Mouse (Mus musculus): ENCODE measurements around the gene Ppox. TPM values are rescaled to one million over a fixed set of nuclear protein-coding genes. Genes with fewer than 3 reads are reported as not detected.
A peak's percentile ranks its signal among the peaks of the same experiment; 100 is the strongest.

The Ppox gene
- polyA plus RNA-seq, 1 experiment: 9.0 TPM

- Histone ChIP-seq H3K4me3 (ENCODE audit: insufficient read depth, poor library complexity, severe bottlenecking) (no peak overlapping the region), H3K27me3 (ENCODE audit: control insufficient read depth, insufficient read depth, insufficient read length) (no peaks in the 10 kb centered on the region), H3K79me3 (ENCODE audit: low read depth) (no peaks in the 10 kb centered on the region), H3K36me3 (ENCODE audit: control insufficient read depth, insufficient read depth) (no peaks in the 10 kb centered on the region), H3K79me2 (ENCODE audit: control insufficient read depth, insufficient read depth) (peaks cover 14% of the 10 kb centered on the region), H3ac (ENCODE audit: control insufficient read depth, insufficient read length, low read depth) (no peak overlapping the region)
- TF ChIP-seq CEBPB (IDR thresholded peaks at IDR 0.05; ENCODE audit: low read depth) (no peak), FOSL1 (IDR thresholded peaks at IDR 0.05; ENCODE audit: insufficient read depth, low read length, poor library complexity, severe bottlenecking) (no peak), MYOD1 (IDR thresholded peaks at IDR 0.05; ENCODE audit: control insufficient read depth, insufficient read length, low read depth) (no peak), CTCF (IDR thresholded peaks at IDR 0.05; ENCODE audit: control insufficient read depth, insufficient read depth, insufficient read length) (no peak), MYOG (IDR thresholded peaks at IDR 0.05; ENCODE audit: control insufficient read depth, extremely low read depth, insufficient read length) (no peak), MAX (IDR thresholded peaks at IDR 0.05) (no peak), USF1 (IDR thresholded peaks at IDR 0.05; ENCODE audit: low read depth) (no peak)
Observed at GRCm38 (mm10) chr1:171268341-171268740, 12.6 kb downstream of the Ppox start.

DNA sequence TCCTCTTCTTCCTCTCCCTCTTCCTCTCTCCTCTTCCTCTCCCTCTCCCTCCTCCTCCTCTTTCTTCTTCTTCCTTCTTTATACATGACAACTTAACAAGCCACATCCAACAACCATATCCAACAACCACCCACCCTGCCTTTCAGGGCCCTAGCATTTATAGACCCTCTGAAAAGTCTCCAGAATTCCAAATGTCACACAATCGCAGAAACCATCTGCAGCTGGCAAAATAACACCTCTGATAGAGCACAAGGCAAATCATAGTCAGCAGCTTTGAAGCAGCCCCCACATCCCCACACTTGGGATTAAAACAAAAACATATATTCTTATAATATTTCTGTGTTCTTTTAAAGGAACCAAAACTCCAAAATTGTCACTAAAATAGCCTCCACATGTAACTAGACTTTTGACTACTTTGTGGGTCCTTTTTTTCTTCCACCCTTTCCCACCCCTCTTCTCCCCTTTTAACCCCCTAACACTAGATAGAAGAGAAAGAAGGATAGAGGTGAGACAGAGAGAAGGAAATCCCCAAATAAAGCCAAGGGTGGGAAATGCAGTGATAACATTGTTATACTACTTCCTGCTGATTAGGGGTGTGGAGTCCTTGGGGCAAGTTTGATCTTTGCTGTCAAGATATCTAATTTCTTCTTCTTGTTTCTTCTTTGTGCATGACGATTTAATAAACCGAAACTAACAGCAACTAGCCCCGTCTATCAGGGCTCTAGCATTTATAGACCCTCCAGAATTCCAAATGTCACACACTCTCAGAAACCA lies 14.8 kb downstream of the Ppox start:
- Histone ChIP-seq H3K79me2 (ENCODE audit: control insufficient read depth, insufficient read depth) (peaks cover 10% of the 10 kb centered on the region), H3K36me3 (ENCODE audit: control insufficient read depth, insufficient read depth) (no peaks in the 10 kb centered on the region), H3ac (ENCODE audit: control insufficient read depth, insufficient read length, low read depth) (no peak overlapping the region), H3K79me3 (ENCODE audit: low read depth) (no peaks in the 10 kb centered on the region), H3K27me3 (ENCODE audit: control insufficient read depth, insufficient read depth, insufficient read length) (no peaks in the 10 kb centered on the region), H3K4me3 (ENCODE audit: insufficient read depth, poor library complexity, severe bottlenecking) (no peak overlapping the region)
- no peak for TF ChIP-seq FOSL1 (IDR thresholded peaks at IDR 0.05; ENCODE audit: insufficient read depth, low read length, poor library complexity, severe bottlenecking)
- no peak for TF ChIP-seq CTCF (IDR thresholded peaks at IDR 0.05; ENCODE audit: control insufficient read depth, insufficient read depth, insufficient read length)
- no peak for TF ChIP-seq MYOD1 (IDR thresholded peaks at IDR 0.05; ENCODE audit: control insufficient read depth, insufficient read length, low read depth)
- TF ChIP-seq USF1 (IDR thresholded peaks at IDR 0.05; ENCODE audit: low read depth): no peak
- TF ChIP-seq MAX (IDR thresholded peaks at IDR 0.05): no peak
- TF ChIP-seq MYOG (IDR thresholded peaks at IDR 0.05; ENCODE audit: control insufficient read depth, extremely low read depth, insufficient read length): no peak
- TF ChIP-seq CEBPB (IDR thresholded peaks at IDR 0.05; ENCODE audit: low read depth): no peak

DNA sequence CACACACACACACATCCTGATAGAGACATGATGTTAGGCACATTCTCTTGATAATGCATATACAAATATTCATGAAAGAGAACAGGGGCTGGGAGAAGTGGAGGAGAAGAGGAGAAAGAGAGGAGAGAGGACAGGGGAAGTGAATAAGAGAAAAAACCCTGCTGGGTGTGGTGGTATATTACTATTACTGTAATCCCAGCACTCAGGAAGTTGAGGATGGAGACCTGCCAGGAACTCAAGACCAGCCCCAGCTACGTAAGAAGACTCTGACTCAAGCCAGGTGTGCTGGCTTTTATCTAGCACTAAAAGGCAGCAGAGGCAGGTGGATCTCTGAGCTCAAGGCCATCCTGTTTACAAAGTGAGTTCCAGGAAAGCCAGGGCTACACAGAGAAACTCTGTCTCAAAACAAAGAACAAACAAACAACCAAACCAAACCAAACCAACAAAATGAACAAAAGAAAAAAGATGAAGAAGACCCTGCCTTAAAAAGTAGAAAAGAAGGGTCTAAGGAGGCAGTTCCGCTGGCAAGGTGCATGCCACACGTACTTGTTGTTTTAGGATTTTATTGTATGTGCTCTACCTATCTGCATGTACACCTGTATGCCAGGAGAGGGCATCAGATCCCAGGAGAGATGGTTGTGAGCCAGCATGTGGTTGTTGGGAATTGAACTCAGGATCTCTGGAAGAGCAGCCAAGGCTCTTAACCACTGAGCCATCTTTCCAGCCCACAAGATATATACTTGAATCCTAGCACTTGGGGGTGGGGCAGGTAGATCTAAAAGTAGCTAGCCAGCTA lies 17.1 kb downstream of the Ppox start:
- Histone ChIP-seq H3K79me2 (ENCODE audit: control insufficient read depth, insufficient read depth) (no peaks in the 10 kb centered on the region), H3ac (ENCODE audit: control insufficient read depth, insufficient read length, low read depth) (no peak overlapping the region), H3K4me3 (ENCODE audit: insufficient read depth, poor library complexity, severe bottlenecking) (no peak overlapping the region), H3K79me3 (ENCODE audit: low read depth) (no peaks in the 10 kb centered on the region), H3K36me3 (ENCODE audit: control insufficient read depth, insufficient read depth) (peaks cover 4% of the 10 kb centered on the region), H3K27me3 (ENCODE audit: control insufficient read depth, insufficient read depth, insufficient read length) (no peaks in the 10 kb centered on the region)
- TF ChIP-seq FOSL1 (IDR thresholded peaks at IDR 0.05; ENCODE audit: insufficient read depth, low read length, poor library complexity, severe bottlenecking) (no peak), MAX (IDR thresholded peaks at IDR 0.05) (no peak), CTCF (IDR thresholded peaks at IDR 0.05; ENCODE audit: control insufficient read depth, insufficient read depth, insufficient read length) (no peak), MYOD1 (IDR thresholded peaks at IDR 0.05; ENCODE audit: control insufficient read depth, insufficient read length, low read depth) (no peak), USF1 (IDR thresholded peaks at IDR 0.05; ENCODE audit: low read depth) (no peak), CEBPB (IDR thresholded peaks at IDR 0.05; ENCODE audit: low read depth) (no peak), MYOG (IDR thresholded peaks at IDR 0.05; ENCODE audit: control insufficient read depth, extremely low read depth, insufficient read length) (no peak)

DNA sequence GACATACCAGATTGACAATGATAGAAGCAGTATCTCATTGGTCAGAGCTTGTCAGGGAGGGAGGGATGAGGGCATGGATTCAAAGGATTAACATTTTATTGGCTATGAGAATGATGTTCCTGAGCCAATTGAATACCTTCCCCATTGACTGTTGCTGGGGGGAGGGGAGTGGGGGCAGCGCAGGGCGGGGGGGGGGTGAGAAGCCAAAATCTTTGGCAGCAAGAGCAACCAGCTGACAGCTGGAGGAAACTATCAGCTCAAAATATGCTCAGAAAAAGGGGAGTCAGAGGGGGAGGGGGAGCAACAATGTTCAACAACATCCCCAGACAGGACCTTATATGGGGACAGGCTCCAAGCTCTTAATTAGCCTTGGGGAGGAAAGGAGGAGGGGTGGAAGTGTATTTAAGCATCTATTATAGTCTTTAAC lies 17.8 kb downstream of the Ppox start:
- TF ChIP-seq USF1 (IDR thresholded peaks at IDR 0.05; ENCODE audit: low read depth): no peak
- TF ChIP-seq MAX (IDR thresholded peaks at IDR 0.05): no peak
- TF ChIP-seq FOSL1 (IDR thresholded peaks at IDR 0.05; ENCODE audit: insufficient read depth, low read length, poor library complexity, severe bottlenecking): no peak
- no peak for TF ChIP-seq MYOD1 (IDR thresholded peaks at IDR 0.05; ENCODE audit: control insufficient read depth, insufficient read length, low read depth)
- no peak for TF ChIP-seq CTCF (IDR thresholded peaks at IDR 0.05; ENCODE audit: control insufficient read depth, insufficient read depth, insufficient read length)
- no peak for TF ChIP-seq MYOG (IDR thresholded peaks at IDR 0.05; ENCODE audit: control insufficient read depth, extremely low read depth, insufficient read length)
- TF ChIP-seq CEBPB (IDR thresholded peaks at IDR 0.05; ENCODE audit: low read depth): no peak
- Histone ChIP-seq H3K36me3 (ENCODE audit: control insufficient read depth, insufficient read depth) (peaks cover 4% of the 10 kb centered on the region), H3K79me3 (ENCODE audit: low read depth) (no peaks in the 10 kb centered on the region), H3K79me2 (ENCODE audit: control insufficient read depth, insufficient read depth) (no peaks in the 10 kb centered on the region), H3K4me3 (ENCODE audit: insufficient read depth, poor library complexity, severe bottlenecking) (no peak overlapping the region), H3ac (ENCODE audit: control insufficient read depth, insufficient read length, low read depth) (no peak overlapping the region), H3K27me3 (ENCODE audit: control insufficient read depth, insufficient read depth, insufficient read length) (no peaks in the 10 kb centered on the region)

GRCm38 (mm10) chr1:171262594-171263130 lies 18.3 kb downstream of the Ppox start:
- no peak for TF ChIP-seq MAX (IDR thresholded peaks at IDR 0.05)
- TF ChIP-seq MYOD1 (IDR thresholded peaks at IDR 0.05; ENCODE audit: control insufficient read depth, insufficient read length, low read depth): no peak
- TF ChIP-seq USF1 (IDR thresholded peaks at IDR 0.05; ENCODE audit: low read depth): no peak
- no peak for TF ChIP-seq CEBPB (IDR thresholded peaks at IDR 0.05; ENCODE audit: low read depth)
- no peak for TF ChIP-seq FOSL1 (IDR thresholded peaks at IDR 0.05; ENCODE audit: insufficient read depth, low read length, poor library complexity, severe bottlenecking)
- no peaks in the 10 kb centered on the region for H3K27me3 ChIP-seq (ENCODE audit: control insufficient read depth, insufficient read depth, insufficient read length)
- H3K79me3 ChIP-seq (ENCODE audit: low read depth): no peaks in the 10 kb centered on the region
- H3K79me2 ChIP-seq (ENCODE audit: control insufficient read depth, insufficient read depth): no peaks in the 10 kb centered on the region
- H3K4me3 ChIP-seq (ENCODE audit: insufficient read depth, poor library complexity, severe bottlenecking): peak overlapping the region; percentile 11
- H3ac ChIP-seq (ENCODE audit: control insufficient read depth, insufficient read length, low read depth): peak overlapping the region; percentile 51
- peaks cover 4% of the 10 kb centered on the region for H3K36me3 ChIP-seq (ENCODE audit: control insufficient read depth, insufficient read depth)
